8 mouse cellular contexts compared by ENCODE assay signal in the genomic region with DNA sequence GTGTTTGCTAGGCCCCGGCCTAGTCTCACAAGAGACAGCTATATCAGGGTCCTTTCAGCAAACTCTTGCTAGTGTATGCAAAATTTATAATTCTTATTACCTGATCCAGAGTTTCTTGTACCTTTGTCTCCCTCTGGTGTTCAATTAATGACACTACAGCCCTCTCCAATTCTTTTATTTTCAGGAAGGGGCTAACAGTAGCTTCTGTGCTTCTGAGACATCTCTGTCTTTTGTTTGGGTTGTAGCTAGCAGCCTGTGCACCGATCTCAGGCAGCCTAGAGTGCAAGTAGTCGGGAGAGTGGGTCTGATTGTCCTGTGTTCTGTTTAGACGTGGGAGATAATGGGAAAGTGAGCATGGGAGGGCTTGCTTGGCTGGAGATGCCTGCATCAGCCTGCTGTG. TPM values are rescaled to one million over a fixed set of nuclear protein-coding genes. Genes with fewer than 3 reads are reported as not detected.
DNase-seq lines count a peak whose midpoint lies in the region; ATAC-seq lines count a peak whose summit lies in the region.

No protein-coding gene starts in this region.

- no peaks in the 10 kb centered on the region for H3K36me3 ChIP-seq in forebrain, embryonic 12.5 days (replicated peaks)

- no peak overlapping the region for H3K27ac ChIP-seq in forebrain, embryonic 12.5 days

- no peaks in the 10 kb centered on the region for H3K27me3 ChIP-seq in forebrain, embryonic 12.5 days

- WGBS in forebrain, embryonic 12.5 days = 29% methylated on average over 4 of the region's 4 CpGs

- no peak overlapping the region for H3K9ac ChIP-seq in forebrain, embryonic 12.5 days

- H3K9me3 ChIP-seq in forebrain, embryonic 12.5 days = no peaks in the 10 kb centered on the region

- H3K4me1 ChIP-seq in forebrain, embryonic 12.5 days = no peaks in the 10 kb centered on the region

- no peak for ATAC-seq in forebrain, embryonic 12.5 days (ENCODE audit: low FRiP score)

- H3K4me2 ChIP-seq in forebrain, embryonic 12.5 days = no peak overlapping the region

- no peak overlapping the region for H3K4me3 ChIP-seq in forebrain, embryonic 12.5 days (replicated peaks)

- peak; percentile 20 for DNase-seq in layer of hippocampus, adult 11-12 months (ENCODE audit: low spot score)
- DNase-seq in layer of hippocampus, adult 8-10 months (ENCODE audit: low spot score in 2 of 2) = no peak
- DNase-seq in CD4-positive helper T cell, adult 2 months (ENCODE audit: low read depth, low spot score) = peak; percentile 35
- DNase-seq in MN1 (ENCODE audit: low spot score) = peak; percentile 64
- peak; percentile 6 for DNase-seq in hindlimb bud, embryonic 11.5 days (ENCODE audit: extremely low spot score, low read depth, low spot score)
- no peak for DNase-seq in gastrocnemius, adult 18-20 months (ENCODE audit: low spot score)
- DNase-seq in thymus, postnatal 36 days = no peak

RNA-seq across cellular contexts. Expression of gene Zfp950, which starts 42.9 kb away (rescaled TPM):
- 10 to 100 TPM; 40.1 to 64.3 (median 47.5) TPM for total RNA-seq in layer of hippocampus, adult 8-10 months (2022)
- 1 to 10 TPM; 3.0 TPM for total RNA-seq in gastrocnemius, adult 18-20 months (2021)
- polyA plus RNA-seq in forebrain, embryonic 12.5 days (2016; fragmentation: Nextera tagmentation; extraction: Ambion mirVana) = 36.6 and 40.8 TPM in 2 replicates

Comparison
In these comparisons a context has a peak if more than half of its experiments do, and no peak if none do; other contexts are left out.
1. DNase-seq: peak in layer of hippocampus, adult 11-12 months (single experiment), CD4-positive helper T cell, adult 2 months (single experiment), MN1 (single experiment) and hindlimb bud, embryonic 11.5 days (single experiment); none in layer of hippocampus, adult 8-10 months (0 of 2), gastrocnemius, adult 18-20 months (single experiment) and thymus, postnatal 36 days (0 of 2).
2. RNA of gene Zfp950, which starts 42.9 kb away (total RNA-seq): 40.1 to 64.3 TPM in layer of hippocampus, adult 8-10 months; 3.0 TPM in gastrocnemius, adult 18-20 months; every median in the first group is over 10 times any median in the second.